Mouse (Mus musculus) c-Kit-positive CD71-negative TER-119-negative erythroid progenitor cells, embryonic 14.5 days (primary cell): ENCODE data around the gene Olfr825.
"Not testable (repeated sequence)": the region's sequence is repeated elsewhere in the genome, so short reads cannot be mapped to it uniquely, and the experiment has no call there.

Experiments
- DNase-seq: peaks from one replicate; pipeline ENCODE4 v3.0.0-alpha.2; 2013; ENCODE audit warnings: low read depth

The Olfr825 gene

GRCm38 (mm10) chr10:130166666-130167065 is at the start of gene Olfr825:
TSS of gene Olfr825 (minus strand) at chr10:130166766.
- no peak for DNase-seq

- no peak for DNase-seq
Observed at GRCm38 (mm10) chr10:130214303-130214702, 47.7 kb upstream of the Olfr825 start, which contains the start of gene Olfr827. TSS of gene Olfr827 (minus strand) at chr10:130214403.

- DNase-seq, result no peak
Observed at GRCm38 (mm10) chr10:130184086-130184485, 17.5 kb upstream of the Olfr825 start, which contains the start of gene Olfr826. TSS of gene Olfr826 (minus strand) at chr10:130184186.

- no peak for DNase-seq
Observed at GRCm38 (mm10) chr10:130165196-130165595, 1.4 kb downstream of the Olfr825 start.

GRCm38 (mm10) chr10:130144121-130144520 is 22.4 kb downstream of the Olfr825 start:
- no peak for DNase-seq

- not testable (repeated sequence) for DNase-seq
Observed at GRCm38 (mm10) chr10:130142481-130142880, 24.1 kb downstream of the Olfr825 start.

GRCm38 (mm10) chr10:130134811-130135210 is 31.8 kb downstream of the Olfr825 start:
- no peak for DNase-seq

GRCm38 (mm10) chr10:130129900-130130299 is 36.7 kb downstream of the Olfr825 start, which contains the start of gene Olfr824:
TSS of gene Olfr824 (minus strand) at chr10:130130000.
- DNase-seq, result not testable (repeated sequence)

- not testable (repeated sequence) for DNase-seq
Observed at GRCm38 (mm10) chr10:130116045-130116444, 50.5 kb downstream of the Olfr825 start.

GRCm38 (mm10) chr10:130115283-130115682 is 51.3 kb downstream of the Olfr825 start, which contains the start of gene Olfr823:
TSS of gene Olfr823 (minus strand) at chr10:130115383.
- DNase-seq, result not testable (repeated sequence)
